Mouse (Mus musculus) midbrain, postnatal 0 days (tissue): ENCODE measurements around the gene Meis2. TPM values are rescaled to one million over a fixed set of nuclear protein-coding genes. Genes with fewer than 3 reads are reported as not detected.

ENCODE experiments used
- ATAC-seq: fragments of 200-750 bp; cut with Nextera tagmentation; 2 replicates; pipeline ENCODE4 v1.8.0; 2017; ENCODE audit warnings: moderate number of reproducible peaks, mild to moderate bottlenecking, moderate TSS enrichment, moderate library complexity; ENCODE audit not compliant: low FRiP score
- DNase-seq: peaks from one replicate; pipeline ENCODE4 v3.0.0-alpha.2; 2015; ENCODE audit warnings: low spot score
- H3K27ac ChIP-seq: fragments of 300-500 bp; sonication (generic); 2 replicates; pipeline ENCODE4 v1.5.1; 2014; ENCODE audit warnings: low read depth, mild to moderate bottlenecking, low read length, mixed read lengths
- H3K27me3 ChIP-seq: fragments of 300-500 bp; sonication (generic); 2 replicates; pipeline ENCODE4 v1.6.1; 2014; ENCODE audit warnings: low read length, control low read depth, mixed read lengths; ENCODE audit not compliant: insufficient read depth
- H3K36me3 ChIP-seq: fragments of 300-500 bp; sonication (generic); 2 replicates; pipeline ENCODE4 v1.6.1; 2014; ENCODE audit warnings: low read length, control low read depth, mixed read lengths; ENCODE audit not compliant: insufficient read depth
- H3K4me1 ChIP-seq: fragments of 300-500 bp; sonication (generic); 2 replicates; pipeline ENCODE4 v1.6.1; 2014; ENCODE audit warnings: mild to moderate bottlenecking, control low read depth, antibody characterized with exemption, low read length, mixed read lengths; ENCODE audit not compliant: insufficient read depth
- H3K4me2 ChIP-seq: fragments of 300-500 bp; sonication (generic); 2 replicates; pipeline ENCODE4 v1.6.1; 2014; ENCODE audit warnings: low read depth, mild to moderate bottlenecking, low read length, mixed read lengths; ENCODE audit not compliant: poor library complexity, severe bottlenecking
- H3K4me3 ChIP-seq: fragments of 300-500 bp; sonication (generic); 2 replicates; pipeline ENCODE4 v1.5.1; 2014; ENCODE audit warnings: low read depth, mild to moderate bottlenecking, low read length, moderate library complexity
- H3K9ac ChIP-seq: fragments of 300-500 bp; sonication (generic); replicated peaks from 2 replicates; pipeline ENCODE4 v1.6.1; 2014; ENCODE audit warnings: mild to moderate bottlenecking, low read length, moderate library complexity, mixed read lengths; ENCODE audit not compliant: poor library complexity, severe bottlenecking
- H3K9me3 ChIP-seq: fragments of 300-500 bp; sonication (generic); 2 replicates; pipeline ENCODE4 v1.6.1; 2016; ENCODE audit warnings: low read length, control low read depth
- CTCF ChIP-seq: IDR thresholded peaks from 2 replicates; pipeline ENCODE4 v1.5.1; 2016; ENCODE audit warnings: antibody characterized with exemption, mild to moderate bottlenecking
- WGBS: fragments of 180-500 bp; shearing (Covaris S2); extraction: QIAGEN DNeasy Blood & Tissue Kit; methylation state at CpG from one replicate; pipeline ENCODE4 v1.1.7; 2014; 5-methylcytosine and 5-hydroxymethylcytosine counted together
- polyA plus RNA-seq: library from polyadenylated mRNA; unstranded; fragments of >200 nt; fragmentation: Nextera tagmentation; extraction: Ambion mirVana; gene quantifications from 2 replicates; pipeline ENCODE4 v1.2.1, GENCODE M21; 2015
- total RNA-seq: library from RNA; depleted of rRNA; stranded (reverse); fragments of >200 nt; gene quantifications from 2 replicates; pipeline ENCODE4 v1.2.3, GENCODE M21; 2014

Meis2 gene
- total and polyA plus RNA-seq, 2 experiments from 2014 or later, result 52.1 to 147 TPM

DNA sequence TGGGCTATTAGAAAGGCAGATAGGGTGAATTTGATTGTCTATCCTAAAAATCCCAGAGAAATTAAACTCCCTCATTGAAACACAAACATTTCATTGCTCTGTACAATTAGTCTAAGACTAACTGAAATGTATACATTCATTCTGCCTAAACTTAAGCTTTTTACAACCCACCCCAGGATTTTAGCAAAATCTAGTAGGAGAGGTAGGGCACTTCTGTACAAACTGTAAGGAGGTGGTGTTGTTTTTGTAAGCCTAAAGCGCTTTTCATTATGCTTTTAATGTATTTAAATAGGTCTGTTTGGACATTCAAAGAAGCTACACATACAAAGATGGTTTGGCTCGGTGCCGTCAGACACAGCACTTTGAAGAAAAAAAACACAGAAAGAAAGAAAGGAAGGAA is 8.4 kb upstream of the Meis2 start:
- Histone ChIP-seq H3K9me3 (no peaks in the 10 kb centered on the region), H3K4me3 (no peak overlapping the region), H3K4me2 (peak overlapping the region; percentile 40), H3K4me1 (no peaks in the 10 kb centered on the region), H3K27ac (no peak overlapping the region), H3K36me3 (no peaks in the 10 kb centered on the region), H3K9ac (no peak overlapping the region), H3K27me3 (peaks cover 7% of the 10 kb centered on the region)
- WGBS, result 16% methylated on average over 3 of the region's 3 CpGs
- TF ChIP-seq CTCF, result no peak
- DNase-seq (no peak), ATAC-seq (no peak)

- Histone ChIP-seq H3K27me3 (peaks cover 7% of the 10 kb centered on the region), H3K36me3 (no peaks in the 10 kb centered on the region), H3K9me3 (no peaks in the 10 kb centered on the region), H3K4me2 (peak overlapping the region; percentile 74), H3K9ac (no peak overlapping the region), H3K4me1 (no peaks in the 10 kb centered on the region), H3K4me3 (0 out of 2 replicates have a peak overlapping the region, but pooled peaks have one; percentile 56), H3K27ac (no peak overlapping the region; the same call in 1 of the 2 replicates)
- DNase-seq, result no peak
- TF ChIP-seq CTCF, result no peak
- no peak for ATAC-seq
- WGBS, result 22% methylated on average over 9 of the region's 9 CpGs
These were observed 7.8 kb upstream of the Meis2 start for GRCm38 (mm10) chr2:116073311-116073904.

- H3K4me3 ChIP-seq, result peak overlapping the region; percentile 56
- H3K4me1 ChIP-seq, result no peaks in the 10 kb centered on the region
- no peak for TF ChIP-seq CTCF
- peak overlapping the region; percentile 74 for H3K4me2 ChIP-seq
- H3K27ac ChIP-seq, result peak overlapping the region; percentile 68
- DNase-seq (no peak), ATAC-seq (no peak)
- H3K36me3 ChIP-seq, result no peaks in the 10 kb centered on the region
- H3K9ac ChIP-seq, result peak overlapping the region; percentile 36; the same call in 1 of the 2 replicates
- peaks cover 7% of the 10 kb centered on the region for H3K27me3 ChIP-seq
- WGBS, result 12% methylated on average over 5 of the region's 5 CpGs
- no peaks in the 10 kb centered on the region for H3K9me3 ChIP-seq
These were observed 7.1 kb upstream of the Meis2 start for GRCm38 (mm10) chr2:116072706-116073105.

- DNase-seq, result no peak
- WGBS, result 2% methylated on average over 13 of the region's 13 CpGs
- H3K4me3 ChIP-seq, result peak overlapping the region; percentile 56
- no peaks in the 10 kb centered on the region for H3K4me1 ChIP-seq
- TF ChIP-seq CTCF, result no peak
- no peaks in the 10 kb centered on the region for H3K36me3 ChIP-seq
- peak overlapping the region; percentile 68 for H3K27ac ChIP-seq
- peaks cover 7% of the 10 kb centered on the region for H3K27me3 ChIP-seq
- peak overlapping the region; percentile 74 for H3K4me2 ChIP-seq
- H3K9ac ChIP-seq, result peak overlapping the region; percentile 36; the same call in 1 of the 2 replicates
- no peaks in the 10 kb centered on the region for H3K9me3 ChIP-seq
- peak; percentile 20; the same call in 1 of the 2 replicates for ATAC-seq
These were observed 6.6 kb upstream of the Meis2 start for GRCm38 (mm10) chr2:116072321-116072640.

DNA sequence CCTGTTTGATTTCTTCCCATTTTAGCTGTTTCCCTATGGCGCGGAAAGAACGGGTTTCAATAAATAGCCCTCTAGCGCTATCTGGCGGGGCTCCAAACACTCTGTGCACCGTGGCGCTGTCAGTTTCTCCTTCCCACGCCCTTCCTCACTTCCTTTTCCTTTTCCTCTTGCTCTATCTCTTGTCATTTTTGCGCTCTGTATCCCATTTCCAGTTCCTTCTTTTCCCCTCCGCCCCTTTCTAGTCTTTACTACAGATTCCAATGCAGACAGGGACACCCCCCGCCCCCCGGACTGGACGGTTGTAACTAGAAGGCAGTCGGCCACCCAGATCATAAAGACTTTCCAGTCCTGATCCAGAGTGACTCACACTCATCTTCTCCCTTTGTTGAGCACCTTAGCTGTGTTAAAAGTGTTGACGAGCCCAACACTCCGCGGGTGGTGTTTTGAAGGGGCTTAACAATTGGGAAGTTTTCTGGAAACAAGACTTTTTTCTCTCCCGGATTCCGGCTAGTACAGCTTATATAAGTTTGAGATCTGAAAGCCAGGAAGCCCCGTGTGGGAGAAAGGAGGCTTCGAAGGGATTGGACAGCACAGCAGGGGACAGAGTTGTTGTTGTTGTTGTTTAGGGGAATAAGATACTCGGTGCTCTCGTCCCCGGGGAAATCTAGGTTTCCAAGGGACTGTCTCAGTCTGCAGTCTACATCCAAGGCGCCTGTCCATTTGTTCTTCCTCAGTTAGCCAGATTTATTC is 6.1 kb upstream of the Meis2 start:
- Histone ChIP-seq H3K9me3 (no peaks in the 10 kb centered on the region), H3K27me3 (peaks cover 7% of the 10 kb centered on the region), H3K4me1 (no peaks in the 10 kb centered on the region), H3K9ac (peak overlapping the region; percentile 36; the same call in 1 of the 2 replicates), H3K4me2 (peak overlapping the region; percentile 74), H3K27ac (peak overlapping the region; percentile 68), H3K36me3 (no peaks in the 10 kb centered on the region), H3K4me3 (peak overlapping the region; percentile 56)
- under 1% methylated on average over 25 of the region's 25 CpGs for WGBS
- peak; percentile 90 for DNase-seq
- peak; percentile 82 for TF ChIP-seq CTCF
- ATAC-seq, result no peak
